Mouse (Mus musculus) right cerebral cortex, adult 18-20 months (tissue): Measurements from ENCODE around the gene Lgals4.
A peak's percentile ranks its signal among the peaks of the same experiment; 100 is the strongest.

Source experiments
- DNase-seq: peaks from one replicate; pipeline ENCODE4 v3.0.0; 2022; ENCODE audit warnings: mixed read lengths

The Lgals4 gene

GRCm38 (mm10) chr7:28808957-28809393 is 24.7 kb upstream of the Lgals4 start:
- peak; percentile 95 for DNase-seq

- DNase-seq, result peak; percentile 55
These were observed 24.1 kb upstream of the Lgals4 start for GRCm38 (mm10) chr7:28809401-28810089.

- peak; percentile 99 for DNase-seq
These were observed 23.3 kb upstream of the Lgals4 start for GRCm38 (mm10) chr7:28810107-28811066.

GRCm38 (mm10) chr7:28811228-28811627 is 22.4 kb upstream of the Lgals4 start:
- peak; percentile 92 for DNase-seq

GRCm38 (mm10) chr7:28811640-28812275 is 21.9 kb upstream of the Lgals4 start:
- DNase-seq, result no peak

GRCm38 (mm10) chr7:28812436-28812835 is 21.2 kb upstream of the Lgals4 start:
- no peak for DNase-seq

- DNase-seq, result no peak
These were observed 20.7 kb upstream of the Lgals4 start for GRCm38 (mm10) chr7:28812949-28813348.

GRCm38 (mm10) chr7:28814306-28815034 is 19.2 kb upstream of the Lgals4 start:
- DNase-seq, result no peak

GRCm38 (mm10) chr7:28815230-28815629 is 18.4 kb upstream of the Lgals4 start:
- no peak for DNase-seq

GRCm38 (mm10) chr7:28816201-28816600 is 17.5 kb upstream of the Lgals4 start:
- DNase-seq, result no peak

- no peak for DNase-seq
These were observed 16.7 kb upstream of the Lgals4 start for GRCm38 (mm10) chr7:28816920-28817319.

GRCm38 (mm10) chr7:28817524-28817923 is 16.1 kb upstream of the Lgals4 start:
- no peak for DNase-seq

GRCm38 (mm10) chr7:28817957-28818356 is 15.7 kb upstream of the Lgals4 start:
- DNase-seq, result no peak

- DNase-seq, result no peak
These were observed 15.2 kb upstream of the Lgals4 start for GRCm38 (mm10) chr7:28818436-28818835.

GRCm38 (mm10) chr7:28818861-28819452 is 14.7 kb upstream of the Lgals4 start:
- no peak for DNase-seq

- no peak for DNase-seq
These were observed 14.1 kb upstream of the Lgals4 start for GRCm38 (mm10) chr7:28819571-28819970.

- DNase-seq, result no peak
These were observed 13.0 kb upstream of the Lgals4 start for GRCm38 (mm10) chr7:28820358-28821260.

GRCm38 (mm10) chr7:28821261-28821831 is 12.3 kb upstream of the Lgals4 start:
- peak; percentile 71 for DNase-seq

GRCm38 (mm10) chr7:28822556-28822955 is 11.1 kb upstream of the Lgals4 start:
- DNase-seq, result no peak

- no peak for DNase-seq
These were observed 10.4 kb upstream of the Lgals4 start for GRCm38 (mm10) chr7:28822993-28823903.
